In the genomic region with DNA sequence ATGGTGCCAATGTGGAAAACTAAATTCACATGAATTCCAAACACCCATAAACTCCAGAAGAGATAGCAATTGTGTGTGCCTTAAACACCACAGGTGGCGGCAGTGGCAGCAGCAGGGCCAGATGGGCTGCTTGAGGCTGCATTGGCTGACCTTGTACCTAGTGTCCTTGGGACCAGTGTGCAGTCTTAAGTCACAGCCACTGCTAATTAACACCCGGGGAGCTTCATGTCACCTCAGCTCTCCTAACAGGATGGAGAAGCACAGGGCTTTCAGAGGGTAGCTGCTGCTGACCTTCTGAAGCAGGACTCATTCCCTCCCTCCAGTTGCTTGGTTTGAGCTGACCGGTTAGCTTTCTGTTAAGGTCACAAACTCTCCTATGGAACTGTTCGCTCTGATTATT, we compare ENCODE assay signal across 25 mouse cellular contexts.
"Had no signal": no experiment of that assay in that cellular context is flagged by ENCODE, and none has a peak within 500 bp of the region (broad histone marks: within the 10 kb centered on the region; RNA-seq: fewer than 3 reads in every experiment).

No protein-coding gene starts in this region.

- H3K9me3 ChIP-seq: heart, embryonic 13.5 days; heart, embryonic 15.5 days; kidney, embryonic 15.5 days; limb, embryonic 13.5 days; limb, embryonic 15.5 days; liver, embryonic 12.5 days had no signal

- ATAC-seq: hindbrain, embryonic 16.5 days; intestine, embryonic 16.5 days; liver, embryonic 12.5 days had no signal

- DNase-seq: gastrocnemius, postnatal 14 days; gastrocnemius, postnatal 36 days; heart, adult 11 months; heart, adult 2 months; heart, postnatal 14 days; heart, postnatal 36 days; kidney, adult 11 months; kidney, adult 2 months; kidney, adult 9 months; kidney, postnatal 14 days; kidney, postnatal 36 days; layer of hippocampus, adult 9-11 months; layer of hippocampus, postnatal 36 days had no signal

- H3K9ac ChIP-seq: heart, embryonic 13.5 days; heart, embryonic 15.5 days; hindbrain, embryonic 14.5 days; kidney, embryonic 15.5 days; limb, embryonic 13.5 days; limb, embryonic 15.5 days; liver, embryonic 12.5 days; liver, embryonic 14.5 days had no signal

- H3K36me3 ChIP-seq: heart, embryonic 13.5 days; heart, embryonic 15.5 days; limb, embryonic 15.5 days; liver, embryonic 12.5 days had no signal

- H3K4me3 ChIP-seq: heart, adult 2 months; heart, embryonic 13.5 days; heart, embryonic 15.5 days; kidney, embryonic 15.5 days; limb, embryonic 13.5 days; limb, embryonic 15.5 days; liver, embryonic 12.5 days had no signal

- H3K4me1 ChIP-seq: kidney, embryonic 15.5 days; limb, embryonic 13.5 days; limb, embryonic 15.5 days; liver, embryonic 12.5 days had no signal

- H3K4me2 ChIP-seq: heart, embryonic 11.5 days; heart, embryonic 13.5 days; heart, embryonic 15.5 days; hindbrain, embryonic 14.5 days; kidney, embryonic 15.5 days; limb, embryonic 13.5 days; limb, embryonic 15.5 days; liver, embryonic 12.5 days had no signal

- H3K27ac ChIP-seq: heart, adult 2 months; heart, embryonic 13.5 days; heart, embryonic 15.5 days; hindbrain, embryonic 14.5 days; kidney, embryonic 15.5 days; kidney, postnatal 0 days; limb, embryonic 13.5 days; limb, embryonic 15.5 days; liver, embryonic 12.5 days; liver, embryonic 14.5 days had no signal

- H3K27me3 ChIP-seq: heart, embryonic 13.5 days; heart, embryonic 15.5 days; kidney, embryonic 15.5 days; limb, embryonic 13.5 days; limb, embryonic 15.5 days; liver, embryonic 12.5 days had no signal
